Mouse (Mus musculus): Measurements from ENCODE around the gene Sel1l2. TPM values are rescaled to one million over a fixed set of nuclear protein-coding genes. Genes with fewer than 3 reads are reported as not detected.
"Not testable (repeated sequence)": the region's sequence is repeated elsewhere in the genome, so short reads cannot be mapped to it uniquely, and the experiment has no call there.

Sel1l2 gene
- total and polyA plus RNA-seq, 2 experiments, result not detected

DNA sequence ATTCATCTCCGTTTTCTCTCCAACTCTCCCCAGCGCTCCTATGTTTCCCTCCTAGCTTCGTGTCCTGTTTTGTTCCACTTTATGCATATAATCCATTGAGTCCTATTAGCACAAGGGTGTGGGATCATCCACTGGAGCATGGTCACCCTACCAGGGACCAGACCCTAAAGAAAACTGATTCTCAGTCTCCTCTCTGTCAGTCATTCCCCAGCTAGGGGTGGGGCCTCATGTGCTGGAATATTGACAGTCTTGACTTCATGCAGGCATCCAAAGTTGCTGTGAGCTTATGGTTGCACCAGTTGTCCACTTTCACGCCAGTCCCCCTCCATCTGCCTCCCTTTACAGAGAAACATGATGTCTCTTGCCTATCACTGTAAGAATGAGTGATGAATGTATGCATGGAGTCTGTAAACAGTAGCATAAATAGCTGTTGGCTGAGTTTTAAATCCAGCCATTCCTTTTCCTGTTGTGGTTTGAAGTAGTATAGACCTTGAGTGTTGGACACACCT is 174.9 kb downstream of the Sel1l2 start:
- 92% methylated on average over 4 of the region's 4 CpGs for WGBS
- H3K36me3 ChIP-seq (ENCODE audit: control insufficient read depth, insufficient read depth, low read length), result no peaks in the 10 kb centered on the region
- no peak for DNase-seq (ENCODE audit: extremely low read depth, low read depth, low spot score)
- H3K27ac ChIP-seq (replicated peaks; ENCODE audit: insufficient read depth, low read depth, low read length), result no peak overlapping the region
- H3K4me1 ChIP-seq (ENCODE audit: control insufficient read depth, insufficient read depth, low read length), result no peaks in the 10 kb centered on the region
- no peak overlapping the region for H3K4me3 ChIP-seq (ENCODE audit: insufficient read depth, low read depth, low read length)
- TF ChIP-seq POLR2A (IDR thresholded peaks at IDR 0.05; ENCODE audit: extremely low read depth, insufficient read depth, low read length) (no peak), CTCF (IDR thresholded peaks at IDR 0.05; ENCODE audit: low read depth, low read length) (no peak)
- no peaks in the 10 kb centered on the region for H3K79me2 ChIP-seq (ENCODE audit: control insufficient read depth, insufficient read depth, low read length)
- no peaks in the 10 kb centered on the region for H3K27me3 ChIP-seq (ENCODE audit: control insufficient read depth, insufficient read depth, low read length)
- no peak overlapping the region for H3K9ac ChIP-seq (ENCODE audit: low read depth, low read length)

GRCm38 (mm10) chr2:140203756-140204155 is 185.8 kb downstream of the Sel1l2 start:
- Histone ChIP-seq H3K9ac (ENCODE audit: low read depth, low read length) (no peak overlapping the region), H3K4me3 (ENCODE audit: insufficient read depth, low read depth, low read length) (no peak overlapping the region), H3K36me3 (ENCODE audit: control insufficient read depth, insufficient read depth, low read length) (peaks cover 4% of the 10 kb centered on the region; the same call in 1 of the 2 replicates), H3K27me3 (ENCODE audit: control insufficient read depth, insufficient read depth, low read length) (no peaks in the 10 kb centered on the region), H3K27ac (replicated peaks; ENCODE audit: insufficient read depth, low read depth, low read length) (no peak overlapping the region), H3K4me1 (ENCODE audit: control insufficient read depth, insufficient read depth, low read length) (no peaks in the 10 kb centered on the region), H3K79me2 (ENCODE audit: control insufficient read depth, insufficient read depth, low read length) (no peaks in the 10 kb centered on the region)
- DNase-seq (ENCODE audit: extremely low read depth, low read depth, low spot score), result no peak
- TF ChIP-seq POLR2A (IDR thresholded peaks at IDR 0.05; ENCODE audit: extremely low read depth, insufficient read depth, low read length) (no peak), CTCF (IDR thresholded peaks at IDR 0.05; ENCODE audit: low read depth, low read length) (no peak)
- 96% methylated on average over 7 of the region's 7 CpGs for WGBS

DNA sequence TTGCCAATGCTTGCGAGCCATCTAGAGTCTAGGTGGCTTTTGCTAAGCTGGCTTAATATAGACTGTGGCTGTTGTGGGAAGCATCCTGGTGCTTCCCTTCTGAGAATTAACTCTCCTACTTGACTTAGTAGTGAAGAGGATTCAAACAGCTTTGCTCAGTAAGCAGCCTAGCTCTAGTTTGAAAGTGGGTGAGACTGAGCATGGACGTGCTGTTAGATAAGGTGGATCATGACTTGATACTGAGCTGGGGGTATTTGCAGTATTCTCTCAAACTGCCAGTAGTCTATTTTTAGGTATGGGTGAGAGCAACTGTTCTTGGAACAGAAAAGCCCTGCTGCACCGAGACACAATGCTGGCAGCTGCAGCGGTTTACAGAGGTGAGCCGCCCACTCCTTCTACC is 186.9 kb downstream of the Sel1l2 start:
- H3K4me1 ChIP-seq (ENCODE audit: control insufficient read depth, insufficient read depth, low read length), result no peaks in the 10 kb centered on the region
- no peak overlapping the region for H3K9ac ChIP-seq (ENCODE audit: low read depth, low read length)
- H3K79me2 ChIP-seq (ENCODE audit: control insufficient read depth, insufficient read depth, low read length), result no peaks in the 10 kb centered on the region
- no peak for TF ChIP-seq CTCF (IDR thresholded peaks at IDR 0.05; ENCODE audit: low read depth, low read length)
- TF ChIP-seq POLR2A (IDR thresholded peaks at IDR 0.05; ENCODE audit: extremely low read depth, insufficient read depth, low read length), result no peak
- no peaks in the 10 kb centered on the region for H3K27me3 ChIP-seq (ENCODE audit: control insufficient read depth, insufficient read depth, low read length)
- no peak overlapping the region for H3K4me3 ChIP-seq (ENCODE audit: insufficient read depth, low read depth, low read length)
- no peak for DNase-seq (ENCODE audit: extremely low read depth, low read depth, low spot score)
- peaks cover 4% of the 10 kb centered on the region; the same call in 1 of the 2 replicates for H3K36me3 ChIP-seq (ENCODE audit: control insufficient read depth, insufficient read depth, low read length)
- WGBS, result 86% methylated on average over 5 of the region's 5 CpGs
- H3K27ac ChIP-seq (replicated peaks; ENCODE audit: insufficient read depth, low read depth, low read length), result no peak overlapping the region

DNA sequence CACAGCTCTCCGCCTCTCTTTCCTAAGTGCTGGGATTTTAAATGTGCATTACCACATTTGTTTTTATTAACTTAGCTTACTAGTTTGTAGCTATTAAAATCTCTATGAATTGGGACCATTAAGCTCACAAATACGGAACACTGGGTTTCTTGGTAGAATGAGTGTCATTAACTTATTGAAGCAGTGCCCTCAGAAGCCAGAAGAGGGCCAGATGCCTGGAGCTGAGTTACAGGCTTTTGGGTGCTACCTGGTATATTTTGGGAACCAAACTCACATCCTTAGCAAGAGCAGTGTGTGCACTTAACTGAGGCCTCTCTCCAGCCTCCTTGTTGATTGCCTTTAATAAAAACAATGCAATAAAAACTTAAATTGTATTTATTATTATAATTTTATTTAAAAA is 188.8 kb downstream of the Sel1l2 start:
- WGBS, result 91% methylated on average over 2 of the region's 2 CpGs
- Histone ChIP-seq H3K27ac (replicated peaks; ENCODE audit: insufficient read depth, low read depth, low read length) (no peak overlapping the region), H3K27me3 (ENCODE audit: control insufficient read depth, insufficient read depth, low read length) (no peaks in the 10 kb centered on the region), H3K36me3 (ENCODE audit: control insufficient read depth, insufficient read depth, low read length) (peaks cover 2% of the 10 kb centered on the region; the same call in 1 of the 2 replicates), H3K79me2 (ENCODE audit: control insufficient read depth, insufficient read depth, low read length) (no peaks in the 10 kb centered on the region), H3K9ac (ENCODE audit: low read depth, low read length) (no peak overlapping the region), H3K4me3 (ENCODE audit: insufficient read depth, low read depth, low read length) (no peak overlapping the region), H3K4me1 (ENCODE audit: control insufficient read depth, insufficient read depth, low read length) (no peaks in the 10 kb centered on the region)
- no peak for TF ChIP-seq CTCF (IDR thresholded peaks at IDR 0.05; ENCODE audit: low read depth, low read length)
- TF ChIP-seq POLR2A (IDR thresholded peaks at IDR 0.05; ENCODE audit: extremely low read depth, insufficient read depth, low read length), result no peak
- DNase-seq (ENCODE audit: extremely low read depth, low read depth, low spot score), result no peak

GRCm38 (mm10) chr2:140185685-140186210 is 203.8 kb downstream of the Sel1l2 start:
- WGBS, result 93% methylated on average over 3 of the region's 3 CpGs
- H3K36me3 ChIP-seq (ENCODE audit: control insufficient read depth, insufficient read depth, low read length); H3K9ac ChIP-seq (ENCODE audit: low read depth, low read length); H3K79me2 ChIP-seq (ENCODE audit: control insufficient read depth, insufficient read depth, low read length); H3K27ac ChIP-seq (replicated peaks; ENCODE audit: insufficient read depth, low read depth, low read length); H3K4me1 ChIP-seq (ENCODE audit: control insufficient read depth, insufficient read depth, low read length); H3K4me3 ChIP-seq (ENCODE audit: insufficient read depth, low read depth, low read length); H3K27me3 ChIP-seq (ENCODE audit: control insufficient read depth, insufficient read depth, low read length); DNase-seq (ENCODE audit: extremely low read depth, low read depth, low spot score): not testable (repeated sequence)

Other genes with a start within 250 kb of the Sel1l2 start
- gene Gm17374, start 237.7 kb downstream of the Sel1l2 start, total RNA-seq (2014; rRNA removed), result not detected in 2 replicates
- not detected in 2 replicates for gene Gm17374, start 237.7 kb downstream of the Sel1l2 start, polyA plus RNA-seq (2012; rRNA removed)
- gene Esf1, start 219.1 kb downstream of the Sel1l2 start, total RNA-seq (2014; rRNA removed), result 6.1 and 10.6 TPM in 2 replicates
- 0.37 and 0.71 TPM in 2 replicates for gene Esf1, start 219.1 kb downstream of the Sel1l2 start, polyA plus RNA-seq (2012; rRNA removed)
- 9.1 and 11.4 TPM in 2 replicates for gene Ndufaf5, start 219.1 kb downstream of the Sel1l2 start, total RNA-seq (2014; rRNA removed)
- gene Ndufaf5, start 219.1 kb downstream of the Sel1l2 start, polyA plus RNA-seq (2012; rRNA removed), result 2.6 and 2.8 TPM in 2 replicates
- gene Macrod2, start 5.6 kb upstream of the Sel1l2 start, total RNA-seq (2014; rRNA removed), result 2.0 and 3.8 TPM in 2 replicates
- 3.3 and 4.1 TPM in 2 replicates for gene Macrod2, start 5.6 kb upstream of the Sel1l2 start, polyA plus RNA-seq (2012; rRNA removed)

Measured in liver, adult 2 months (tissue).